Mouse (Mus musculus): ENCODE measurements at regions not wholly inside any gene's neighbourhood (a gene's known extent, or its start where the extent isn't known, plus 50 kb on each side); places are given as distances from the start of the nearest gene placed in this dataset.

DNA sequence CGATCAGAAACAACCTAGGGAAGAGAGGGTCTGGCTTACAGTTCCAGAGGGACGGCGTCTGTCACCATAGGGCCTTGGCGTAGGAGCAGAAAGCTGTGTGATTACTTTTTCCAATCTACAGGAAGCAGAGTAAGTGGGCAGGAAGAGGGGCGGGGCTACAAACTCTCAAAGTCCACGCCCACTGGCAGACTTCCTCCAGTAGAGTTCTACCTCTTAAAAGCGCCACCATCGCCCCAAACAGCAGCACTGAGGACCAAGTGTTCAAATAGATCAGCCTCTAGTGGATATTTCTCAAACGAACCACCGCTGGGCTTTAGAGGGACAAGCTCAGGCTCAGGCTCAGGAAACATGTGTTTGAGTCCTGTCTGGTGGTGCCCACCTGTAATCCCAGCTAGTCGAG, 231.2 kb upstream of the Msx2 start:
- DNase-seq = no peak

DNA sequence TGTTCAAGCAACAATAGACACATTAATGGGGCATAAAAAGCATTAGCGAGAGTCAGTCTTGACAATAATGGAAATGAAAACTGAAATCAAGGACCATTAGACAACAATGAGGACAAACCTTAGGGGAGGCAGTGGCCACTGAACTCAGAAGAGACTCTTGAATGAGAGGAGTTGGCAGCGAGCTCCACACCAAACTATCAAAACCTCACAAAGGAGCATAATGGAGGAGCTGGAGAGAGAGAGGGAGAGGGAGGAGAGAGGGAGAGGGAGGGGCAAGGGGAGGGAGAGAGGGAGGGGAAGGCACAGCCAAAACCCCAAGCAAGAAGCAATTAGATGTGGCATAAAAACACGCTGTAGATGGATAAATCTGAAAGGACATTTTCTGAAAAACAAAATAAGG, 227.4 kb upstream of the Msx2 start:
- DNase-seq = no peak

DNA sequence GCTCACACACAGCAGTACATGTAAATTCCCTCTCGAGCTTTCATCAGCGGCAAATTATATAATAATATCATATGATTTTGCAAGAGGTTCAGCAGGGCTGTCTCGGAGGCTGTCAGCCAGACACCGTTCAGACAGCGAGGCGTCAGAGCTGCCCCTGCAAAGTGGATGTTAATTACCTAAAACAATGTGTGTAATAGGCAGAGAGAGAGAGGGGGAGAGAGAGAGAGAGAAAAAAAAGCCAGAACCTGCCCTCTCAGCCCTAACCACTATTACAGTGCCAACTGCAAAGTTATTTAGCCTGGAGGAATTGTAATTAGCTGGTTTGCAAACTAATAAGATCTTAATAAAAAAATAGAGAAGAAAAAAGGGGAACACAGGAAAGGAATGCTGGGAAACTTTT, 225.1 kb upstream of the Msx2 start:
- no peak for DNase-seq

DNA sequence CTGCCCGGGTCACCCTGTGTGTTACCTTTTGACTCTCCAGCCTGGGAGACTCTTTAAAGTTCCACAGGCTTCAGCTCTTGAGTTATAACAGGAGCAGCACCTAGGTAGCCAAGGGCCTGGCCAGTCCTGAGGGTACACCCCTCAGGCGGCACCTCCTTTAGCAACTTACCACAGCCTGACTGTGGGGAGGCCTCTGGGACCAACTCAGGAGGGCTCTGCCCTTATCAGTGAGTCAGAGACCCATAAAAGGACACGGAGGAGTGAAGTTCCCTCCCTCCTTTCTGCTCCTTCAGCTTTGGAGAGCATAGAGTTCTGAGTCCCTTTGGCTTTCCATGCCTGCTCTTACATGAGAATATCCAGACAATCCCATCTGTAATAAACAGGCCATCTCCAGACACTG, 222.5 kb upstream of the Msx2 start:
- no peak for DNase-seq

DNA sequence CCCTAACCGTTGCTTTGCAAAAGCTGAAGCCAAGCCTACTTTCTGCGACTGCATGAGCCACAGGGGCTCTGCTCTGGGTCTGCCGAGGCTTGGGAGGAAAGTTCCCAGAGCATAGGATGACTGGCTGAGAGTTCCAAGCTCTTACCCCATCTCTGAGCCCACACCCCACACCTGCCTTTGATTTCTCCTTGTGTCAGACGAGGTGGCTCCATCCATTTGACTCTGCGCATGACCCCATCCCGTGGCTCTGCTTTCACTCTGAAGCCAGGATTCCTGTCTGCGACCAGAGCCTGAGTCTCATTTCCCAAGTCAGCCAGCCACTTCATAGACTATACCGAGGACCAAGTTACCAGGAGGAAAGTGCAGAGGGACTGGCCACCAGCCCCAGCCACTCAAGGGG, 216.1 kb upstream of the Msx2 start:
- no peak for DNase-seq

DNA sequence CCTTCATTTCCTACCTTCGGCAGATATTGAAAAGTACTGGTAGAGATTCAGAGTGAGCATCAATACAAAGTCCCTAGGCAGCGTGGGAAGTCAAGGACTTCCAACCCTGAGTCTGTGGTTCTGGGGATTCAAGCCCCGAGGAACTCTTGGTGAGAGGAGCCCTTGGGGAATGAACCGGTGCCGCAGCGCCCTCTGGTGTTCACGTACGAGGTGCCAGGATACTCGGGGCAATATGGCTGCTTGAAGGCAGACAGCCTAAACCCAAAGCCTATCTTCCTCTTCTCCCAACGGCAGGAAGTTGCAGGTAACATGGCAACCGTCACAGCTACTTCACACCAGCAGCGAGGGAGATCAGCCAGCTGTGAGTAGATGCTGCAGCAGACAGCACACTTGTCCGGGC, 215.6 kb upstream of the Msx2 start:
- DNase-seq = peak; percentile 78

DNA sequence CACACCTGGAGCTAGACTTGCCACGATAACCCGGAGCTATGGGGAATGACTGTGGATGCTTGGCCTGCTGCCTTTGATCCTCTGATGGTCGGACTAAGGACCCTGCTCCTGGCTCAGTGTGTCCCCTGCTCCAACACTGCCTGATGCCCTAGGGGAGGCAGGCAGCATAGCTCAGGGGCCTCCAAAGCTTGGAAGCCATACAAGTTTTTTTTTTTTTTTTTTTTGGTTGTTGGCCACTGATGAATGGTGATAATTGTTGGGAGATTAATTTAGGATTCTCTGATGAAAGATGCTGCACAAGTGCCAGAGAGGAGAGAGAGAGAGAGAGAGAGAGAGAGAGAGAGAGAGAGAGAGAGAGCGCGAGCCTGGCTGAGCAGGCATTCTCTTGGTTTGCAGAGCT, 211.6 kb upstream of the Msx2 start:
- no peak for DNase-seq

DNA sequence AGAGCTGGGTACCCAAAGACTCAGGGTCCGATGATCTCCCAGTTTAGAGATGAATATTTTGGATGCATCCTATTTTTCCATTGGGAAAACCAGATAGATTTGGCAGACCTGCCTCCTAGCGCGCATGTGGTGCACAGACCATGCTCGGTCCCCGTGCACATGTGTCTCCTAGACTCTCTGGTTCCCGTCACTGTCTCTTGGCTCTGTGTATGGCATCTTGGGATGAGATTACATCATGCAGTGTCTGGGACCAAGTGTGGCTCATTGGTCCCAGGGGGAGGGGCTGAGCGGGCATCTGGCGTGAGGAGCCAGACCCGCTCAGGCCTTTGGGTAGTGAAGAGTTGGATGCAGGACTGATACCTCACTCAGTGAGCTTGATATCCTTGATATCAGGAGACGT, 204.3 kb upstream of the Msx2 start:
- DNase-seq = no peak

DNA sequence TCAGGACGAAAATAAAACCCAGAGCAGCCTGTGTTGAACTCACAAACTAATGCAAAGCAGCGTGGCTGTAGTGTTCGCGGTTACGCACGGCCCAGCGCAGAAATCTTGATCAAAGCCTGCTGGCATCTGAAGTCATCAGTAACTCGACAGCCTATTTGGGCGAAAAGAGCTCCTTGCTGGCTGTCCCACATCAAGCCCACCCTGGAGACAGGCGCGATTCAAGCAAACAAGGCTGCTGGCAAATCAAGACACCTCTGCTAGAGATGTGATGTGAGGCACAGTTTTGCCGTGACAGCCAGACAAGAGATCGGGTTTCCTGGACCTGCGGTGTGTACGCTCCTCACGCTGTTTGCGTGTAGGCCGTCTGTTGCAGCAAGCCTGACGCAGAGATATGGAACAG, 197.5 kb upstream of the Msx2 start:
- DNase-seq = no peak

DNA sequence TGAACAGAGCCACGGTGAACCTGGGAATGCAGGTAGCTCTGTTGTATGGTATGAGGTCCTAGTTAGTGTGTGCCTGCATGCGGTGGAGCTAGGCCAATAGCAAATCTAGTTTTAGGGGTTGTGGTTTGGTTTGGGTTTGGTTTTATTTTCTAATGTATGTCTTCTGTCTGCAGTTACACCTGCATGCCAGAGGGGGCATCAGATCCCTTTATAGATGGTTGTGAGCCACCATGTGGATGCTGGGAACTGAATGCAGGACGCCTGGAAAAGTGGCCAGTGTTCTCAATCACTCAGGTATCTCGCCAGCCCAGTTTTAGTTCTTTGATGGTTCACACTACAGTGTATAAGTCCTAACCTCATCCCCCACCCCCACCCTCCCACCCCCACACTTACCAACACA, 194.6 kb upstream of the Msx2 start:
- DNase-seq = no peak

DNA sequence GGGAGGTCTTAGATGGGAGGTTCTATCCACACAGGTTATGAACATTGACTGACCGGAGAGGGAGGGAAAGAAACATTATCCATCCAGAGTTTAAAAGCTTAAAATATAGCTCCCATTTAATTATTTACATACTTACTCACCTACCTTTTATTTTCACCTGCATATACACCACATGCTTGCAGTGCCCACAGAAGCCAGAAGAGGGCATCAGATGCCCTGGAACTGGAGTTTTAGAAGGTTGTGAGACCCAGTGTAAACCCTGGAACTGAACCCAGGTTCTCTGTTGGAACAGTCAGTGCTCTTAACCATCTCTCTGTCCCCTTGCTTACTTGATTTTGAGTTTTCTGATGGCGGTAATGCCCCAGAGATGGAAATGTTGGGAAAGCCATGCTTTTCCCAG, 192.7 kb upstream of the Msx2 start:
- no peak for DNase-seq

DNA sequence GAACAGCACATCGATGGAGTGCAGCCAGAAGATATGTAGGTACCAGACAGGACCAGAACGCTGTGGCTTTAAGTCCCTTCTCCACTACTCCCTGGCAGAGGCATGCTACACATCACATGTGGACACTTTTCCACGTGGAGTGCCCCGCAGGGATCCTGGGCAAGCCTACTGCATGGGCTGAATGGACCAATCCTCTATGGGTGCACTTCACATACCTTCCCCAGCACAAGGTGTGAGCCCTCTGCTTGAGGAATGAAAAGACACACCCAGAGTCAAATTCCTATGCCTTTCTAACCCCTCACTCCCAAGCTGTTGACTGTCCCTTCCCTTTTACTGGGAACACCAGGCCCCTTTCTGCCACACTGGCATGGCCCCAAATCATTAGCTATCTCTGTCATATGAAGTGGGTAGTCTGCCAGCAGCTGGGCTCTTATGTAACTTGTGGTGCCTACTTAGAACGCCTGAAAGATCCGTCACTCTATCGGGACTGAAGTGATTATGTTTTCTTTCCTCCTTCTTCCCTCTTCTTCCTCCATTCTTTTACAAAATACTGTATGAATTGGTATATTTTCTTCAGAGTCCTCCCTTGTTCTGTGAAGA, 191.9 kb upstream of the Msx2 start:
- no peak for DNase-seq

DNA sequence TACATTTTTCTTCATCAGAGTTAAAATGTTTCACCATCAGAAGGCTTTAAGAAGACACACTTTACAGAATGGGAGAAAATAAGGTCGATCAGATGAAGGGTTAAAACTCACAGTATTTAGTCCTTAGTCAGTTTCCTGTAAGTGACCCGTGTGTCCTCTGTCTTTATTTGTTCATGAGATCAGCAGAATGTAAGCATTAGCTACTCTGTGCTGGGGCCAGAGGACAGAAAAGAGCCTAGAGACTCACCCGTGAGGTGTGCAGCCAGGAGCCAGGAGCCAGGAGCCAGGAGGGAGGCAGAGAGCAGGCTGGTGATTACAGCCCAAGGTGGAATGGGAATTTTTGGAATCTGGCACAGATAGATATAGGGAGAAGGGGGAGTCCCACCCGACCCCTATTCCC, 180.0 kb upstream of the Msx2 start:
- no peak for DNase-seq

DNA sequence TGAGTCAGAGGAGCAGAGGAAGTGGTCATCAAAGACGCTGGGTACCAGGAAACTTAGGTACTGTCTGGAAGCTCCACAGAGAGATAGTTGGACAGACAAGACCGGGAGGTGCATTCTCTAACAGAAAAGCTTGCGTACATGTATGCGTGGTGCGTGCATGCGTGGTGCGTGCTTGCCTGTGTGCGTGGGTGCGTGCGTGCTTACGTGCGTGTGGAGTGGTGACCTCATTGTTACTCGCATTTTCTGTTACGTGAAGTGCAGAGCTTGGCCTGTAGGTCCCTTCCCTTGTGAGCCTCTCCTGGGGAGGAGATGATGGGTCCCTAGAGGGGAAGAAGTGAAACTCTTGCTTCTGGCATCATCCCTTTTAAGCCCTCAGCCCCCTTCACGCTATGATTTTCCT, 175.5 kb upstream of the Msx2 start:
- no peak for DNase-seq

DNA sequence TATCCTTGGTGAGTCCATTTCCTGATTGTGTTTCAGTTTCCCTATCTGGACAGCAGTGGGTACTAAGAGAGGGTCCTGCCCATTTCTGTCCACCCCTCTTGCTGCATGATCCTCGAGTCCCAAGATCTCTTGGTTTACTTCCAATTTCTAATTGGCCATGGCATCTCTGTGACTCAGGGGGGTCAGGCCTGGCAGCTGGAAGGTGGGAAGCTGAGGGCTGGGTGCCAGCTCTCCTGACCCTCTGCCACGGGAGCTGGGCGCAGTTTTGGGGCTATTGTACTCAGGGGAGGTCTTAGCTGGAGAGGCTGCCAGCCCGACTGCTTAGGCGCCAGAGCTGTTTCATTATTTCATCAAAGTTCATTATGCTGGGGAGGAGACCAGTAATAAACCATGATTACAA, 169.7 kb upstream of the Msx2 start:
- DNase-seq = no peak

DNA sequence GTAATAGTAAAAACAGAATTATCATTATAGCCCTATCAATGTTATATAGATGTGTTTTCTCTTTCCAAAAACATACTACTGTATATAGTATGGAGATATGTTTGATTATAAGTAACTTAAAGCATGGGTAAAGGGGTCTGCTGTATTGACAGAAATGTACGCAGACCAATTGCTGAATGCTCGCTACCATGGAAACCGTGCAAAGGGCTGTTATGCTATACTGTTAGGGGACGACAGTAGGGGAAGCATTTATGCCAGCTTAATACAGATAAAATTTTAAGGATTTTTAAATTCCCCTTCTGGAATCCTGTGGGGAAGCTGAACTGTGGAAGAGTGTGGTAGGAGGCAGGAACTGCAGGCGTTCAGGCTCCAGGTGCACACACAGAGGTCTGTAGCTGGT, 166.7 kb upstream of the Msx2 start:
- DNase-seq = no peak

DNA sequence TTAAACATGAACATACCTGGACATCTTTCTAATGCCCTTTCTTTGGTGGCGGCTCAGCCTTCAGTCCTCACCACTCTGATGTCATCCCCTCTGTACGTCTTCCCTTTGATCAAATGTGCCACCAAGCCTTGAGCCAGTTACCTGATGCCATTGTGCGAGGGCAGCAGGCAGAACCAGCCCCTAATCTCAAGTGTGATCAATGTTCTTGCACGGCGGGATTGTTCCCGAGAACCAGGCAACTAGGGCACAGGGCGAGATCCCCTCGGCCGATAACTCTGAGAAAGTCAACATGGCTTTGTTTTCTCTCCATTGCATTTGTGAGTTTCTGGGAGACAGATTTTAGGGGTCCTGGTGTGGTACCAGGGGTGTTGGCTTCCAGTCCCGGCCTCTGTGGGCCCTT, 166.2 kb upstream of the Msx2 start:
- DNase-seq = no peak

DNA sequence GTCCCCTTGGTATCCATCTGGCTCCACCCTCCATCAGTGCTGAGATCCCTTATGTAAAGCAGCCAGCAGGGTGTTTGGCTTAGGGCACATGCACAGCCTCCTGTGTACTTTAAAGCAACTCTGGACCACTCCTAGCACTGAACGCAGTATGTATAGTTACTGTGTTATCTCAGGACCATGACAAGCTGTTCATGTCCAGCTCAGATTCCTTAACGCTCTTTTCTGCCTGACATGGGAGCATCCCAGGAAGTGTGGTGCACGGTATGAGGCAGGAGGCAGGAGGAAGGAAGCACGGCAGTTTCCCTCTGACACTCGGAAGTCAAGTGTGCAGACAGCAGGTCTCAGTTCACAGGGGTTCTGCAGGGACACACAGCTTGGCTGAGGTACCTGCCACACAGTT, 163.1 kb upstream of the Msx2 start:
- no peak for DNase-seq

DNA sequence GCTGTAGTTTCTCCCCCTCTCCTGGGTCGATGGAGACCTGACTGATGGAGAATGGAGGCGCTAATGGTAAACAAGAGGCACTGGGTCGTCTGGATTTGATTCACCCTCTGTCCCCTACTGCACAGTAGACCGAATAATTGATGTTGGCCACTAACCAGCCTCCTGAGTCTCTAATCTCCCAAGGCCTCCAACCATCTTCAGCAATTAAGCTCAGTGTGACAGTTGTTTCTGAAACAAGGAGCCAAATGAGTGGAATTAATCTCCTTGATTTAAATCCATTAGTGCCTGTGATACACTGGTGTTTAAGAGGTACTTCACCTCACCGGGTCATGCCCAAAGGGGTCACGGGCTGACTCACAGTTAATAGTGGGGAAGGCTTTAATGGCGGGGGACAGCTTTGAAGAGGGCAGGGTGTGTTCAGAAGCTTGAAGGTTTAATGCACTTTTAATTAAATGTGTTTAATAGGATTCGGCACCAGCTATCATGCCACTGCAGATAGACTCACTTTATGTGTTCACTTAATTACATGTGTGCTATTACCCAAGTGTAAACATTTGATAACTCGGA, 161.8 kb upstream of the Msx2 start:
- no peak for DNase-seq

DNA sequence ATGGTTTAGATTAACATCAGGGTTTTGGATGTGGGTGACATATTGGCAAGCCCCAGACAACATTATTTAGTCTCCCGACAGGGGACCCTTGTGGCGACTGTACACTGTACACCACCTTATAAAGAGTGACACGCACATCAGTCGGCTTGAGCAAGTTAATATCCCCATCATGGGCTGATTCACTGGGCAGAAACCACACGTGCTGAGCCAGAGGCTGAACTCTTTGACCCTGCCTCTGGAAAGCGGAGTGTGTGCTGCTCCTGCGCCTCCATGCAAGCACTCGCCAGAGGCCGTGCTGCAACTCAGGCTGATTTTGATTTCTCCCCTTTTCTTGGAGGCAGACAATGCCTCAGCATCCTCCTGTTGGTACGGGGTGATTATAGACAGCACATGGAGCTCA, 125.2 kb upstream of the Msx2 start:
- DNase-seq = no peak

DNA sequence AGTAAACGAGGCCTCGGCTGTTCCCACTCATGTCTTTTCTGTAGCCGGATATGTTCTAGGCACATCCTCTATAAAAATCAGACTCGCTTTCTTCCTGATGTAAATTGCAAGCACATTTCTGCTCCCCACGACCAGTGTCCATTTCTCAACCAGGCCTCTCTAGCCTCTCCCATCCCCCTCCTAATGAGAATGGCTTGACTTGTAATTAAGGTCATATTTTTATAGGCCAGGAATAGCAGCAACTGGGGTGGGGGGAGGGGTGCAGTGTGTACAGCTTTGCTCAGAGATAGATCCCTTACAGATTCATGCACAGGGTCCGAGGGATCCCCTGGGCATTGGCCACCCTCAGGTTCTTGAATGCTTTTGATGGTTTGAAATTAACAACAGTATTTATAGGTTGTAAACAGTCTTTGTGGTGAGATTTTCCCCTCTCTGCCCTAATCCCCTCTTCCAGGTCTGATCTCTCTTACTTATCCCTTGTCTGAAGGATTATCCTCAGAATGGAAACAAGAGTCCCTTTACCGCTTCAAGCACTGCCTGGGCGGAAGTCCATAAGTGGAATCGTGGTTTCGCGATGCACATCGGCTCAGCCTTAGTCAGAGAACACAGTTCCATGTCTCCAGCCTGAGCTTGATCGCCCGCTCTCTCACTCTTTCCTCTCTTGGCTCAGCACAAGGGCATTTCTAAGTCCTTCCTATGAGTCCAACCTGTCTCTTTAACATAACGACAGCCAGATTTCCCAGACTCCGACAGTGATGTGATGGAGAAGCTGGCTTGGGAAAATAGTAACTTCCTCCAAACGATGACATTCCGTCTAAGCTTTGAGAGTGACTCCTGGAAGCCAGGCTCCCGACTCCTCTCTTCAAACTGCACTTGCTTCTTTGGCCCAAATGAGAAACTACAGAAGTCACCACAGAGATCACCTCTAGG, 124.3 kb upstream of the Msx2 start:
- DNase-seq = no peak

DNA sequence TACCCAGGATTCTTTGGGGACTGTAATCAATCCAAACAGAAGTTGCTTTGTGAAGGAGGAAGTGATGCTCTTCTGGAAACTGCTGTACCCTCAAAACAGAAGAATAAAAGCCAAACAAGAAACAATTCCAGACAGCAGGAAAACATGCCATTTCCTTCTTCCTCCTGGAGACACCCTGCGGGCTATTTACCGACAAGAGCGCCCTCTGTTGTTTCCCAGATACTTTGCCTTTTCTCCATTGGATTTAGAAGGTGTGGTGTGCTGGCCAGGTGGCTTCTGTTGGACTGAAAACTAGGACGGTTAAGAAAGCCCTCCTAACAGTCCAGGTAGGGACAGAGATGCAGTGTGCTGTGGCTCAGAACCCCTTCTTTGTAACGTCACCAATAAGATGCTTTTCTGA, 119.9 kb upstream of the Msx2 start:
- DNase-seq = no peak

DNA sequence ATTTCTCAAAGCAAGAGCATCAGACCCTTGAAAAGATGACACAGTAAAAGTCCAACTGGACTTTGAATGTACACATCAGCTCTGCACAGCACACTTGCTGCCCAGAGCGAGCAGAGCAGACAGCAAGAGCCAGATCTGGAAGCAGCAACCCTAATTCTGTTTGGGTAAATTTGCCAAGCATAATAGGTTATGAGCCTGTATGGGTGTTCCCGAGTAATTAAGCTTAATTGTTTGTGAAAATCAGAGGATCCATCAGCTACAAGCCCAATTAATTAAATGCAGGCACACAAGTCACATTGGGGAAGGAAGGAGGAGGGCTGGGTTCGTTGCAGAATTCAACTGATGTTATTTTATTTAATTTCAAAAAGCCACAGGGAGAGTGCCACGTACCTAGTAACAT, 113.9 kb upstream of the Msx2 start:
- DNase-seq = no peak

Measured in gastrocnemius, postnatal 10 days (tissue).